Mouse (Mus musculus): ENCODE data around the gene Cpsf6. TPM values are rescaled to one million over a fixed set of nuclear protein-coding genes. Genes with fewer than 3 reads are reported as not detected.

Cpsf6 gene
- total RNA-seq (2017) = 152 and 168 TPM in 2 replicates

DNA sequence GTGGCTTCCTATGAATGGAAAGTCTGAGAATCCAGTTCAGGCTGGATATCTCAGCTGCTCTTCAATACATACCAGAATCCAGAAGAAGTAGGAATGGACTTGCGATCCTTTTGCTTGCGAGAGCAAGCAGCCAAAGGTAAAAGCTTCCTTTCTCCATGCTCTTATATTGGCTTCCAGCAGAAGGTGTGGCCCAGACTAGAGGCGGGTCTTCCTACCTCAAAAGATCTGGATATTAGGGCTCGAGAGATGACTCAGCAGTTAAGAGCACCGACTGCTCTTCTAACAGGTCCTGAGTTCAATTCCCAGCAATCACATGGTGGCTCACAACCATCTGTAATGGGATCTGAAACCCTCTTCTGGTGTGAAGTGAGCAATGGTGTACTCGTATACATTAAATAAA is at the start of gene Cpsf6:
TSS of gene Cpsf6 (minus strand) at position 108 of the 400 bp plus-strand sequence.
- no peak for ATAC-seq (replicated peaks; ENCODE audit: low read depth, poor library complexity, severe bottlenecking)

DNA sequence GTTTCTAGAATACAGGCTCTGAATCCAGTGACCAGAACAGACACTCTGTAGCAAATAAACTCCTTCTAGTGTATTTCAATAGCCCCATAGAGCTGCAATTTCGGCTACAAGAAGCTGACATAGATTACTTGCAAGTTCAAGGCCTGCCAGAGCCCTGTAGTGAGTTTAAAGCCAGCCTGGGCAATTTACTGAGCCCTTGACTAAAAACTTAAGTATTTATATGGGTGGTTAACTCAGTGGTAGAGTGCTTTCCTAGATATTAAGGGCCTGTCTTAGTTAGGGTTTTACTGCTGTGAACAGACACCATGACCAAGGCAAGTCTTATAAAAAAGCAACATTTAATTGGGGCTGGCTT is 46.8 kb upstream of the Cpsf6 start:
- no peak for ATAC-seq (replicated peaks; ENCODE audit: low read depth, poor library complexity, severe bottlenecking)

DNA sequence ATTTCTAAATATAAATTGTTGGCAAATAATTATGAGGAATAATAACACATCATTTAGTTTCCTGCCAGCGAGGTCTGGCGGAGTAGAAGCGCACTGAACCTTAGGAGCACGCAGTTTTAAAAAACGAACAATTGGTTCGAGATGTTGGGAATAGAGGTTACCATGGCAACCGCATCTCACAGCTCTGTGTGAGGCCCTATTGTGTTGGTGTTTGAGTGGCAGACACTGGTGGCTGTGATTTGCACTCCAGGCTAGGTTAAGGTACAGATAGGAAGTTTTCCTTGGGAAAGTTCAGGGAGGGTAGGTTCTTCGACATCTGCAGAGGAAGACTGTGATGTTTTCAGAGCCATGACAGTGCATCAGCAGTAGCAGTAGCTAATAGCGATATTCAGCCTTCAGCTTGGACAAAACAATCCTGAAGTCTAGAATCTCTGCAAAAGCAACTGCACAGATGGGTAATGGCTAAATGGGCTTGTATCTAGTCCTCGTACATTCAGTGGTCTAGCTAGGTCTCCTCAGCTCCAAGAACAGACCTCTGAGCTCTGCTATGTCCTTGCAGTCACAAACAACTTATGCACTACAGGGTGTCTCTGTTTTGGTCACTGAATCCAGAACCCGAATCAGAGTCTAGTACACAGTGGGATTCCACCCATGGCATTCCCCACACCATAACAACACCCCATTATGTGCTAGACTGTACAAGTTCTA is 46.2 kb upstream of the Cpsf6 start:
- no peak for ATAC-seq (replicated peaks; ENCODE audit: low read depth, poor library complexity, severe bottlenecking)

DNA sequence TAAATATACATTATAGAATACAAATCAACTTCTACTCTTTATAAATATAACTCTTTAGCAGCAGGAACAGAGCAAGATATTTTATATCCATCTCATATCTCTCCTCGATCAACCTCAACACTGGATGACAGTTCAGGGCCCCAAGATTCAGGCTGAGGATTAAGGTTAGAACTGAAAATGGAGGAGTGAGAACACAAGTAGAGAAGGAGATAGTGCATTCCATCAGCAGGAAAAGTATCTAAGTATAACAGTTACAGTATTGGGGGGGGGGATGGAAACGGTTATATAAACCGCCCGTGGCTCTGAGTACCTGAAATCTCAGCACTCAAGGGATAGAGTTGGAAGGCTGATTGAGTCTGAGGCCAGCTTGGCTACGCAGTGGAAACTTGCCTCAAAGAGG is 45.2 kb upstream of the Cpsf6 start:
- no peak for ATAC-seq (replicated peaks; ENCODE audit: low read depth, poor library complexity, severe bottlenecking)

DNA sequence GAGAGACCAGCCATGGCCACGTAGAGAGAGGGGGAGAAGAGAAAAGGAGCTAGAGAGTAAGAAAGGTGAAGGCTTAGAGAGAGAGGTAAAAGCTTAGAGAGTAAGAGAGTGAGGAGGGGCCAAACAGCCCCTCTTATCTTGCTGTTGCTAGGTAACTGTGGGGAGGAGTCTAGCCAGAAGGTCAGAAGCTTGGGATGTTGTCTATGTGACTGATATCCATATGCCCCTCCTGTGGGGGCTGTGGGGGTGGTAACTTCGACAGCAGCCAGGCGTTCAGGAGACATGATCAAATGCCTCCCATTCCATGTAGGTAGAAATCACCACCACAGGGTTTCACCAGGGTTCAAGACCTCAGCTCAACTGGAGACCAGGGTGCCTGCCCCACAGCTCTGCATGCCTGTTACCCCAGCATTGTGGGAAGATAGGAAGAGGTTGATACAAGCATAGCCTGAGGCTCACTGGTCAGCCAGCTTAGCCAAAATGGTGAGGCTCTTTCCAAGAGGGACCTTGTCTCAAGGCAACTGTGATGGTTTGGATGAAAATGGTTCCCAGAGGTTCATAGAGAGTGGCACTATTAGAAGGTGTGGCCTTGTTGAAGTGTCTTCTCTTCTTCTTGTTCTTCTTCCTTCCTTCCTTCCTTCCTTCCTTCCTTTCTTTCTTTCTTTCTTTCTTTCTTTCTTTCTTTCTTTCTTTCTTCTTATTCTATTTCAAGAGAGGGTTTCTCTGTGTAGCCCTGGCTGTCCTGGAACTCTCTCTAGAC is 44.5 kb upstream of the Cpsf6 start:
- no peak for ATAC-seq (replicated peaks; ENCODE audit: low read depth, poor library complexity, severe bottlenecking)

DNA sequence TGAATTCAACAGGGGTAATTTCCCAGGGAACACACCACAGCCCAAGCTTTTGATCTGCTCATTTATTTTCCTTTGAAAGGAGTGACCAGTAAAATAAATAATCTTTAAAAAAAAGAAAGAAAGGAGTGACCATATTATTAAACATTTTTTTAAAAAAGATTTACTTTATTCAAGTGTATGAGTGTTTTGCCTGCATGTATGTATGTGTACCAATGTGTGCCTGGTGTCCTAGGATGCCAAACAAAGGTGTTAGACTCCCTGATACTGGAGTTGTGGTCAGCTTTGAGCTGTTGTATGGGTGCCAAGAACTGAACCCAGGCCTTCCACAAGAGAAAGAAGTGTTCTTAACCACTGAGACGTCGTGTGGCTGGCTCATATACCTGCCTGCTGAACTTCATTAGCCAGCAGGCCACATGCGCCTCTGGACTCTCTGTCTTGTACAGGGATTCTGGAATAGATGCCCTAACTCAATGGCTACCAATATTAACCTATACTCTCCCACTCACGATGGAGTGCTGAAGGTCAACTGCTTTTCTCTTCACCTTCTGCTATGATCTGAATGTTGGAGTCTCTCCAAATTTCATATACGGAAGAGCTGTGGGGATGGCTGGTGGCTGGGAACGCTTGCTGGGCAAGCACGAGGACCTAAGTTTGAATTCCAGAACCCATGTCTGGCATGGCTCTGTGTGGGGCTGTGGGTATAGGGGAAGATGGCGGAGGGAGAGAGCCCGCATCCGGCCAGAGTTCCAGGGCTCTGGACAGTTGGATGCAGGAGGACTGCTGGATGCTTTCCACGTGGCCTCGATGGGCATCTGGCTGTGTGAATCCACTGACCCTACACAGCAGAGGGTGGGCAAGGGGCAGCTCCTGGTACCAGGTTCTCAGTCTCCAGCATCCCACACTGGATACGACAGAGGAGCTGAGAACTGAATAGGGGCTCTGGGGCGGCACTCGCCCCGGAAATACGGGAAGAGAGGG is 43.5 kb upstream of the Cpsf6 start:
- ATAC-seq (replicated peaks; ENCODE audit: low read depth, poor library complexity, severe bottlenecking) = no peak

DNA sequence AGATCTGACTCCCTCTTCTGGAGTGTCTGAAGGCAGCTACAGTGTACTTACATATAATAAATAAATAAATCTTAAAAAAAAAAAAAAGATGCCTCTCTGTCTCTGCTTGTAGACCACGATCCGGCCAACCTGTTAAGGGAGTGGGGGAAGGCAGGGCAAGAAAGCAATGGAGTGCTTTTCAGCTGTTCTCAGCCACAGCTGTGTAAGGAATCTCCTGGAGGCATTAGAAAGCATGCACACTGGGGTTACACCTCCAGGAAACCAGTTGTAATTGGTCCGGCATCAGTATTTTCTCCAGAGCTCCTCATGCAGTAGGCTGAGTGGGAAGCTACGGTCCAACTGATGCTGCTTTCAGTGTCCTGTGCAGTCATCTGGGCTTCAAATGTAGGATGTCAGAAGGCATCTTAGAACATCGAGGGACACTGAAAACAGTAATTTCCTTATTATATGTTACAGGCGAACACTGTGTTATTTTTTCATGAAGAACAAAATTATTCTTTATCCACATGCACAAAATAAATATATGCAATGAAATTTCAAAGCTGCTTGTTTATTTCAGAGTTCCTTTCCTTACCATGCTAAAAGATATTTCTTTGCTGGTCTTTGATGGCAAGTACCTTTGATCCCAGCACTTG is 42.5 kb upstream of the Cpsf6 start:
- ATAC-seq (replicated peaks; ENCODE audit: low read depth, poor library complexity, severe bottlenecking) = no peak

DNA sequence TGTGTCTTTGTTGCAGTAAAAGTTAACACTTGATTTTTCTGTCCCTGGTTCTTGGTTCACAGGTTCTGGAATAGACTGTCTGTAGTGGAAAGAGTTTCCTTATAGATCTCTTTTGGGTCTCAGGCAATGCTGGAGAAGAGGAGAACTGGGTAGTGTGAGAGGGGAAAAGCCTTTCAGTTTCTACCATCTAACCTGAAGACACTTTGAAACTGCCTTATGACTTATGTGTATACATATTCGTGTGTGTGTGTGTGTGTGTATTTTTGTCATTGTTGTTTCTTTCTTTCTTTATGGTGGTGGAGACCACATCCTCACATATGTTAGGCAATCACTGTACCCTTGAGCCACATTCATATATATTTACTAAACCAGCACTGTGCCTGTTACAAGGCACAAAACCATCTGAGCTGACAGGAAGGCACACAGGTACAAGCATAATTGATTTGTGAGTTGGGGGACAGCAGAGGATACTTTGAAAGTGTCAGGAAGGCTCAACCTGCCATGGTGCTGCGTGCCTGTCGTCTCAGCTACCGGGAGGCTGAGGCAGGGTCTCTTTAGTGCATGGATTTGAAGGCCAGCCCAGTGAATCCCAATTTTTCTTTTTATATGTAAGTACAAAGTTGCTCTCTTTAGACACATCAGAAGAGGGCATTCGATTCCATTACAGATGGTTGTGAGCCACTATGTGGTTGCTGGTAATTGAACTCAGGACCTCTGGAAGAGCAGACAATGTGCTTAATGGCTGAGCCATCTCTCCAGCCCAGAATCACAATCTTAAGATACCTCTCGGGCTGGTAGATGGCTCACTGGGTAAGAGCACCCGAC is 41.7 kb upstream of the Cpsf6 start:
- ATAC-seq (replicated peaks; ENCODE audit: low read depth, poor library complexity, severe bottlenecking) = no peak

DNA sequence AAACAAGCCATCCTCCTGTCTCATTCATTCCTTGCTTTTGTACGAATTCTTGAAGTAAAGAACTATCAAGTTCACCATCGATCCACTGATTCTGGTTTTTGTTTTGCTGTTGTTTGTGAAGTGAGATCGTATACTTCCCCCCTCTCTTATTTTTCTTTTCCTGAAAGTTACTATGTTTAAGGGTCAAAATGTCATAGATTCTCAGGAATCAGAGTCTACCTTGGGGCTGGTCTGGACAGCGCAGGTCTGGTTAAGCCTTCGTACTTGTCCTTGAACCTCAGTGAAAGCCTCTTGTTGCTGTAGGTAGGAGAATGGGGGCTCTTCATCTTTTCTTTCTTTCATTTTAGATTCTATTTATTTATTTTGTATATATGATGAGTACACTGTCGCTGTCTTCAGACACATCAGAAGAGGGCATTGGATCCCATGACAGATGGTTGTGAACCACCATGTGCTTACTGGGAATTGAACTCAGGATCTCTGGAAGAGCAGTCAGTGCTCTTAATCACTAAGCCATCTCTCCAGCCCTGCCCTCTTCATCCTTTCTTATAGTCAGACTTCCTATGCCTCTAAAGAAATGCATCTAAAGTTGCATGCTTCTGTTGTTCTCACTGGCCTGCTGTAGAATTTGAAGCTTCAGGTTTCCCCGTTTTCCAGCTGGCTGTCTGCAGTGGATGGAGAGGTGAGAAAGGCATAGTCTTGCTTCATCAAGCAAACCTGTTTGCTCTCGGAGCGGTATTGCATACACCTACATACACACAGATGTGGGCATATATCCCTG is 40.9 kb upstream of the Cpsf6 start:
- ATAC-seq (replicated peaks; ENCODE audit: low read depth, poor library complexity, severe bottlenecking) = no peak

DNA sequence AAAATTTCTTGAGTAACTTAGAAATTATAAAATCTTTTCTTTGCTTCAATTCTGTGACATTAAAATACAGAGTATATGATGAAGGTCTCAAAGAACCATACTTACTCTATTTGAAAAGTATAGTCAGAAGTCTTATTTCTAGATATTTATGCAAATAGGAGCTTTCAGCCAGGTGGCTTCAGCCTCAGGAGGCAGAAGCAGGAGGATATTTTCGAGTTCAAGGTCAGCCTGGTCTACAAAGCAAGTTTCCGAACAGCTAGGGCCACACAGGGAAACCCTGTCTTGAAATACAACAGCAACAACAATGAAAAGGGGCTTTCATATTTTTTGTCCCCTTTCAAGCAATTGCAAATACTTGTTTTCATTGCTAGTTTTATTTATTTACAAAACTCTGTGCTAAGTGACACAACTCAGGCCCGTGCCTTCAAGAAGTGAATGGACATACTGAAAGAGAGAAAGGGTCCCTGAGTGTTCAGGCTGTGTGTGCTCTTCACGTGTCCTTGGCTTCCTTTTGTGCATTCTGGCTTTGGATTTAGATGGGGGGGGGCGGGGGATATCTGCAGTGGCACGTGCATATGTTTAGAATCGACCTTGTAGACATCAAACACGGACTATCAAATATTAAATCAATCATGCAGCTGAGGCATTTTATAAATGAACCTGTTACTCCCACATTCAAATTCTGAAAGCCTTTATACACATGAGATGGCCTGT is 39.9 kb upstream of the Cpsf6 start:
- no peak for ATAC-seq (replicated peaks; ENCODE audit: low read depth, poor library complexity, severe bottlenecking)

DNA sequence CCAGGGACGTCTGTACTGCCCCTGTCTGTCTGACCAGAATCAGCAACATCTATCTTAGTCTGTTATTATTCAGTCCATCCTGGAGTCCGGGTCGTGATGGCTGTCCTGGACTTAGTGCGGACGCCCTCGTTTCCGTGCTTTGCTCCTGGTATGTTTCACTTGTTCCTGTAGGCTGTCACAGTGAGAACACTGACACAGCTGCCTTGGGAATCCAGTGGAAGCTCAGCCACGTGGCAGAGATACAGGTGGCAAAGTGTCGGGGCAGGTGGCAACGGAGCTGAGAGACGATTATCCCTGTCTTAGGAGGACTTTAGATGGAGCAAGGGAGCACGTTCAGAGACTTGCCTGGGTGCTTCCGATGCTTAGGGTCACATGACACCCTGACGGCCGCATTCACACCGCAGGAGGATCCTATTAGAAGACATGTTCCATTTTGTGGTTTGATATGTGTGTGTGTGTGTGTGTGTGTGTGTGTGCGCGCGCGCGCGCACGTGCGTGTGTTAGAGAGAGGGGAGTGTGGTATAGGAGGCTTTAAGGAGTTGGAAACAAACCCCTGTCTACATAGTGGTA is 38.9 kb upstream of the Cpsf6 start:
- ATAC-seq (replicated peaks; ENCODE audit: low read depth, poor library complexity, severe bottlenecking) = peak; percentile 14

DNA sequence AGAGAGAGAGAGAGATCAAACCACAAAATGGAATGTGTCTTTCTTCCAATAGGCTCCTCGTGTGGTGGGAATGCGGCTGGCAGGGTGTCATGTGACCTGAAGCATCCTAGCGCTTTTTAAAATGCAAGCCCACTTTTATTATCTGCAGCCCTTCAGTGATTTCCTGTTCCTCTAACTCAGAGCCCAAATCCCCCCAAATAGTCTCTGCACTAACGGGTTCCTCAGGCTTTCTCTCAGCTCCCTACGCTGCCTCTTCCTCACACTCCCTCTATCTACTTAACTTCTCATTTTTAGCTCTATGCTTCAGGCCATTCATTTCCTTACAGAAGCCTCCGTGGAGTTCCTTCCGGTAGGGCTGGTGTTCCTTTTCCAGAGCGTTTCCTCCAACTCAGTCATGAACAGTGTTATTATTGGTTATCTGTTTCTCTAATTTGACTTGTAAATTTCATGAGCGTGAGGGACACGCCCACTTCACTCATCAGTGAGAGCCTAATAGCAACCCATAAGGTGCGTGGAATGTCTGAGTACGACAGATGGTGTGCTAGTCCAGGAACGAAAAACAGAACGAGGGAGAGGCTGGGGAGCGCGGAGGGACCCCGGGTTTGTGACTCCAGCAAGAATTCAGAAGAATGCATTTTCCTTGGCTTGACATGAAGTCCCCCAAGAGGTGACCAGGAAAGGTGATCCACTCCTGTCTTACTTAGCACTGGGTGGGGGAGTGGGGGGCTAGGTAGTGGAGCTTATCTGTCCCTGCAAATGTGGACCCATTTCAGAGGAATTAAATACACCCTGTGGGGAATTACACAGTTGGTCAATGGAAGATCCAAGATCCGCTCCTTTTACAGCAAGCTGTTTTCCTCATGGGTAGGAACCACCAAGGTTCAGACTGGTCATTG is 38.2 kb upstream of the Cpsf6 start:
- ATAC-seq (replicated peaks; ENCODE audit: low read depth, poor library complexity, severe bottlenecking) = peak; percentile 79

DNA sequence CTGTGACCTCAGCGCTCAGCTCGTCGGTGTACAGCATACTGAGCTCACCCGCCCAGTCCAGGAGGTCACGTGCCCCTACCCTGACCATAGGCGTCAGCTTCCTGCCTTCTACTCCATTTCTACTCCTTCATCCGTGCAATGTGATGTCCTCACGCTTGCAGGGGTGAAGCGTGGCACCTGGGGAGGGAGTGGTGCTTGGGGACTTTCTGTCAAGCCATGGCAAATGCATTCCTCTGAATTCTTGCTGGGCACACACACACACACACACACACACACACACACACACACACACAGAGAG is 37.6 kb upstream of the Cpsf6 start:
- ATAC-seq (replicated peaks; ENCODE audit: low read depth, poor library complexity, severe bottlenecking) = peak; percentile 61

DNA sequence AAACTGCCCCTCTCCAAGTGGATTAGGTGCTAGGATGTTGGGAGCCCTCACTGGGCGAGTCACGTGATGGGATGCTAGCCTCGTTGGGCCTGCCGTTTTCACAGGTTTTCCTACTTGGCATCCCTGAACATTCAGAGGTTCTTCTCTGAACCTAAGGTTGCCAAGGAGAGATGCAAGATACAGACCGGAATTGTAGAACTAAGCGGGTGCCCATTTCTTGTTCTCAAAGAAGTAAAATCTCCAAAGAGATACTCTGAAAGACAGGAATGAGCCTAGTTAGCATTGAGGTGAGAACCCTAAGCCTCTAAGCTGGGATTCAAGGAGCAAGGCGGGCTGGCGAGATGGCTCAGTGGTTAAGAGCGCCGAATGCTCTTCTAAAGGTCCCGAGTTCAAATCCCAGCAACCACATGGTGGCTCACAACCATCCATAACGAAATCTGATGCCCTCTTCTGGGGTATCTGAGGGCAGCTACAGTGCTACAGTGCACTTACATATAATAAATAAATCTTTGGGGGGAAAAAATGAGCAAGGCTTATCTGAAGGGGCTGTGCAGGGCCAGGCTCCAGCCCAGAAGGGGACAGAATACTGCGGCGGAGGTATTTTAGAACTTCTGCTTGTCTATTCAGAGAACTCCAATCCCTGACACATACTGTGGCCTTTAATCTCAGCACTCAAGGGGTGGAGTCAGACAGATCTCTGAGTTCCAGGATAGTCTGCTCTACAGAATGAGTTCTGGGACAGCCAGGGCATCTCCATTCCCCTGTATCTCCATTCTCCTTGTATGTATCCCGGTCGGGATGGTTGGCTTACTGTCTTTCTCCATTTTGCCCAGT is 37.0 kb upstream of the Cpsf6 start:
- peak; percentile 4; the same call in 1 of the 2 replicates for ATAC-seq (replicated peaks; ENCODE audit: low read depth, poor library complexity, severe bottlenecking)

DNA sequence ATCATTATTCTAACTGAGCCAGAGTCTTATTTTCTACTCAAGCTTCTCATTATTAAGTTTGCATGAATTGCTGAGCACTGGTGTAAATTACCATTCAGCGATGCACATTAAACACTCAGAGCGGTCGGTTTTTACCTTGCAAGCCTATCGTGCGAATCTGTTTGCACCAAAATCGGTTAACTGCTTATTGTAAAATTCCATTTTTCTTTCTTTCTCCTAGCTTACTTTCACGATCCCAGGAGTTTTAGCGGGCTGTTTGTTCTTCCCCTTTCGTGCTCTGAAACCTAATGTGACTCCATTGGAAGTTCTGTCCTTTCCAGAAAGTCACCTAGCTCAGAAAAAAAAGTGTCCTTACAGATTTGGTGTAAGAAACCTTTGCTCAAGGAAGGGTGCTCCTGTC is 36.3 kb upstream of the Cpsf6 start:
- no peak for ATAC-seq (replicated peaks; ENCODE audit: low read depth, poor library complexity, severe bottlenecking)

Data from common myeloid progenitor, adult 5-6 weeks (primary cell).